Mouse (Mus musculus) heart, postnatal 0 days (tissue): ENCODE measurements around the gene Tmem79. TPM values are rescaled to one million over a fixed set of nuclear protein-coding genes. Genes with fewer than 3 reads are reported as not detected.

Experiments
- ATAC-seq: fragments of 200-750 bp; cut with Nextera tagmentation; 2 replicates; pipeline ENCODE4 v1.8.0; 2017; ENCODE audit warnings: low read depth, moderate number of reproducible peaks, moderate library complexity; ENCODE audit not compliant: insufficient read depth
- DNase-seq: peaks from one replicate; pipeline ENCODE4 v3.0.0-alpha.2; 2016; ENCODE audit warnings: low spot score
- H3K27ac ChIP-seq: fragments of 300-500 bp; sonication (generic); 2 replicates; pipeline ENCODE4 v1.5.1; 2014; ENCODE audit warnings: low read depth, mild to moderate bottlenecking
- H3K27me3 ChIP-seq: fragments of 300-500 bp; sonication (generic); 2 replicates; pipeline ENCODE4 v1.6.1; 2014; ENCODE audit warnings: low read length, mixed read lengths; ENCODE audit not compliant: control insufficient read depth, insufficient read depth
- H3K36me3 ChIP-seq: fragments of 300-500 bp; sonication (generic); replicated peaks from 2 replicates; pipeline ENCODE4 v1.6.1; 2014; ENCODE audit warnings: low read length, mixed read lengths; ENCODE audit not compliant: control insufficient read depth, insufficient read depth
- H3K4me1 ChIP-seq: fragments of 300-500 bp; sonication (generic); 2 replicates; pipeline ENCODE4 v1.6.1; 2014; ENCODE audit warnings: antibody characterized with exemption; ENCODE audit not compliant: control insufficient read depth, insufficient read depth
- H3K4me2 ChIP-seq: fragments of 300-500 bp; sonication (generic); 2 replicates; pipeline ENCODE4 v1.6.1; 2014; ENCODE audit warnings: low read depth, mild to moderate bottlenecking, low read length, moderate library complexity
- H3K4me3 ChIP-seq: fragments of 300-500 bp; sonication (generic); 2 replicates; pipeline ENCODE4 v1.5.1; 2014; ENCODE audit warnings: low read depth, low read length
- H3K9ac ChIP-seq: fragments of 300-500 bp; sonication (generic); replicated peaks from 2 replicates; pipeline ENCODE4 v1.6.1; 2014; ENCODE audit warnings: low read depth, low read length, mixed read lengths
- H3K9me3 ChIP-seq: fragments of 300-500 bp; sonication (generic); replicated peaks from 2 replicates; pipeline ENCODE4 v1.6.1; 2016; ENCODE audit warnings: low read length; ENCODE audit not compliant: control insufficient read depth
- CTCF ChIP-seq: IDR thresholded peaks from 2 replicates; pipeline ENCODE4 v1.5.1; 2016; ENCODE audit warnings: antibody characterized with exemption, control low read depth, low read depth
- EP300 ChIP-seq: IDR thresholded peaks from 2 replicates; pipeline ENCODE4 v1.6.1; 2016; ENCODE audit warnings: antibody characterized with exemption, low read depth
- WGBS: fragments of 180-500 bp; shearing (Covaris S2); extraction: QIAGEN DNeasy Blood & Tissue Kit; methylation state at CpG from one replicate; pipeline ENCODE4 v1.1.7; 2014; 5-methylcytosine and 5-hydroxymethylcytosine counted together
- polyA plus RNA-seq: library from polyadenylated mRNA; unstranded; fragments of >200 nt; fragmentation: Nextera tagmentation; extraction: Ambion mirVana; gene quantifications from 2 replicates; pipeline ENCODE4 v1.2.1, GENCODE M21; 2015
- total RNA-seq: library from RNA; depleted of rRNA; stranded (reverse); fragments of >200 nt; gene quantifications from 2 replicates; pipeline ENCODE4 v1.2.3, GENCODE M21; 2014; ENCODE audit warnings: low replicate concordance; rRNA removed

Tmem79 gene
- total and polyA plus RNA-seq, 2 experiments from 2014 or later = 1.6 to 3.7 TPM

GRCm38 (mm10) chr3:88280035-88280434, 55.9 kb downstream of the Tmem79 start:
- 84% methylated on average over 2 of the region's 2 CpGs for WGBS

More at GRCm38 (mm10) chr3:88280035-88280434, 55.9 kb downstream of the Tmem79 start:
- Histone ChIP-seq H3K4me2 (no peak overlapping the region), H3K4me3 (no peak overlapping the region), H3K9ac (no peak overlapping the region), H3K4me1 (no peaks in the 10 kb centered on the region), H3K27ac (no peak overlapping the region), H3K27me3 (no peaks in the 10 kb centered on the region), H3K9me3 (no peaks in the 10 kb centered on the region), H3K36me3 (no peaks in the 10 kb centered on the region)
- DNase-seq (no peak), ATAC-seq (no peak)
- TF ChIP-seq EP300 (no peak), CTCF (no peak)

Other genes with a start within 250 kb of the Tmem79 start
- gene Mef2d, start 193.8 kb downstream of the Tmem79 start, total RNA-seq = 70.8 and 75.8 TPM in 2 replicates
- gene Mef2d, start 193.8 kb downstream of the Tmem79 start, polyA plus RNA-seq = 30.0 and 30.8 TPM in 2 replicates
- gene Rhbg, start 81.4 kb downstream of the Tmem79 start, total RNA-seq = 0.19 TPM in 1 of 2 replicates, not detected in the other
- gene Rhbg, start 81.4 kb downstream of the Tmem79 start, polyA plus RNA-seq = not detected in 2 replicates
- gene Gm38392, start 48.9 kb downstream of the Tmem79 start, total RNA-seq = not detected in 2 replicates
- 0.16 TPM in 1 of 2 replicates, not detected in the other for gene Gm38392, start 48.9 kb downstream of the Tmem79 start, polyA plus RNA-seq
- 21.5 and 30.3 TPM in 2 replicates for gene Tsacc, start 39.1 kb downstream of the Tmem79 start, total RNA-seq
- gene Tsacc, start 39.1 kb downstream of the Tmem79 start, polyA plus RNA-seq = 14.3 and 16.7 TPM in 2 replicates
- gene Cct3, start 39.0 kb downstream of the Tmem79 start, total RNA-seq = 187 and 208 TPM in 2 replicates
- gene Cct3, start 39.0 kb downstream of the Tmem79 start, polyA plus RNA-seq = 254 and 256 TPM in 2 replicates
- 75.1 and 156 TPM in 2 replicates for gene Glmp, start 11.1 kb downstream of the Tmem79 start, total RNA-seq
- 129 and 143 TPM in 2 replicates for gene Glmp, start 11.1 kb downstream of the Tmem79 start, polyA plus RNA-seq
- gene Smg5, start 112 bp upstream of the Tmem79 start, total RNA-seq = 54.3 and 60.8 TPM in 2 replicates
- gene Smg5, start 112 bp upstream of the Tmem79 start, polyA plus RNA-seq = 25.1 TPM in 2 replicates
- gene Paqr6, start 28.4 kb upstream of the Tmem79 start, total RNA-seq = not detected in 2 replicates
- gene Paqr6, start 28.4 kb upstream of the Tmem79 start, polyA plus RNA-seq = 1.2 and 1.7 TPM in 2 replicates
- gene Bglap3, start 36.6 kb upstream of the Tmem79 start, total RNA-seq = not detected in 2 replicates
- gene Bglap3, start 36.6 kb upstream of the Tmem79 start, polyA plus RNA-seq = not detected in 2 replicates
- gene Bglap2, start 42.6 kb upstream of the Tmem79 start, total RNA-seq = not detected in 2 replicates
- gene Bglap2, start 42.6 kb upstream of the Tmem79 start, polyA plus RNA-seq = not detected in 2 replicates
- gene Bglap, start 48.3 kb upstream of the Tmem79 start, total RNA-seq = not detected in 2 replicates
- not detected in 2 replicates for gene Bglap, start 48.3 kb upstream of the Tmem79 start, polyA plus RNA-seq
- gene Pmf1, start 74.2 kb upstream of the Tmem79 start, total RNA-seq = 86.0 and 116 TPM in 2 replicates
- gene Pmf1, start 74.2 kb upstream of the Tmem79 start, polyA plus RNA-seq = 62.9 and 65.8 TPM in 2 replicates
- gene Slc25a44, start 89.0 kb upstream of the Tmem79 start, total RNA-seq = 17.2 and 25.4 TPM in 2 replicates
- 9.6 and 9.7 TPM in 2 replicates for gene Slc25a44, start 89.0 kb upstream of the Tmem79 start, polyA plus RNA-seq
- gene Sema4a, start 125.0 kb upstream of the Tmem79 start, total RNA-seq = 2.0 and 2.1 TPM in 2 replicates
- gene Sema4a, start 125.0 kb upstream of the Tmem79 start, polyA plus RNA-seq = 0.93 and 1.0 TPM in 2 replicates
- 156 and 210 TPM in 2 replicates for gene Lmna, start 173.8 kb upstream of the Tmem79 start, total RNA-seq
- 109 and 122 TPM in 2 replicates for gene Lmna, start 173.8 kb upstream of the Tmem79 start, polyA plus RNA-seq
- 6.0 and 9.7 TPM in 2 replicates for gene Mex3a, start 196.2 kb upstream of the Tmem79 start, total RNA-seq
- gene Mex3a, start 196.2 kb upstream of the Tmem79 start, polyA plus RNA-seq = 2.6 and 2.7 TPM in 2 replicates
- gene Rab25, start 212.2 kb upstream of the Tmem79 start, total RNA-seq = 0.39 and 2.5 TPM in 2 replicates
- gene Rab25, start 212.2 kb upstream of the Tmem79 start, polyA plus RNA-seq = 0.16 TPM in 1 of 2 replicates, not detected in the other
- 3.6 and 34.6 TPM in 2 replicates for gene Lamtor2, start 216.9 kb upstream of the Tmem79 start, total RNA-seq
- gene Lamtor2, start 216.9 kb upstream of the Tmem79 start, polyA plus RNA-seq = 131 and 136 TPM in 2 replicates
- gene Ubqln4, start 217.6 kb upstream of the Tmem79 start, total RNA-seq = 74.9 and 82.4 TPM in 2 replicates
- gene Ubqln4, start 217.6 kb upstream of the Tmem79 start, polyA plus RNA-seq = 18.3 and 19.0 TPM in 2 replicates
- gene Ssr2, start 239.7 kb upstream of the Tmem79 start, total RNA-seq = 246 and 286 TPM in 2 replicates
- 144 and 146 TPM in 2 replicates for gene Ssr2, start 239.7 kb upstream of the Tmem79 start, polyA plus RNA-seq